ENCODE assay signal across 10 mouse cellular contexts in genomic region chr8:122546066-122546755, GRCm38 (mm10). TPM values are rescaled to one million over a fixed set of nuclear protein-coding genes. Genes with fewer than 3 reads are reported as not detected.
DNase-seq lines count a peak whose midpoint lies in the region; ATAC-seq lines count a peak whose summit lies in the region.
"Had no signal": no experiment of that assay in that cellular context is flagged by ENCODE, and none has a peak within 500 bp of the region (broad histone marks: within the 10 kb centered on the region; RNA-seq: fewer than 3 reads in every experiment).

No protein-coding gene starts in this region.

- no peaks in the 10 kb centered on the region for H3K36me3 ChIP-seq in kidney, embryonic 16.5 days (ENCODE audit: insufficient read depth, low read length)
- H3K36me3 ChIP-seq in heart, embryonic 16.5 days (ENCODE audit: control insufficient read depth, insufficient read depth), result no peaks in the 10 kb centered on the region
- H3K36me3 ChIP-seq in neural tube, embryonic 15.5 days, result no peaks in the 10 kb centered on the region

- 66% methylated on average over 6 of the region's 7 CpGs for WGBS in kidney, embryonic 16.5 days
- 56% methylated on average over 7 of the region's 7 CpGs for WGBS in heart, embryonic 16.5 days
- 79% methylated on average over 6 of the region's 7 CpGs for WGBS in neural tube, embryonic 15.5 days

- no peaks in the 10 kb centered on the region for H3K9me3 ChIP-seq in kidney, embryonic 16.5 days (ENCODE audit: low read length)
- no peaks in the 10 kb centered on the region for H3K9me3 ChIP-seq in heart, embryonic 16.5 days (replicated peaks; ENCODE audit: control insufficient read depth, low read length)
- H3K9me3 ChIP-seq in neural tube, embryonic 15.5 days (replicated peaks), result no peaks in the 10 kb centered on the region

- no peaks in the 10 kb centered on the region for H3K27me3 ChIP-seq in kidney, embryonic 16.5 days (ENCODE audit: insufficient read depth, low read length)
- H3K27me3 ChIP-seq in heart, embryonic 16.5 days (ENCODE audit: control insufficient read depth, insufficient read depth, low read length), result no peaks in the 10 kb centered on the region
- H3K27me3 ChIP-seq in neural tube, embryonic 15.5 days (replicated peaks), result peaks cover 28% of the 10 kb centered on the region

- peak overlapping the region; percentile 43; the same call in 1 of the 2 replicates for H3K4me2 ChIP-seq in kidney, embryonic 16.5 days (replicated peaks; ENCODE audit: low read depth, low read length)
- H3K4me2 ChIP-seq in heart, embryonic 16.5 days (ENCODE audit: low read depth, low read length), result no peak overlapping the region; the same call in 1 of the 2 replicates
- H3K4me2 ChIP-seq in neural tube, embryonic 15.5 days, result no peak overlapping the region

- no peak; the same call in 1 of the 2 replicates for ATAC-seq in kidney, embryonic 16.5 days (ENCODE audit: low FRiP score, low TSS enrichment)
- no peak for ATAC-seq in heart, embryonic 16.5 days (replicated peaks; ENCODE audit: extremely low read depth, insufficient read depth, low FRiP score)
- ATAC-seq in neural tube, embryonic 15.5 days (ENCODE audit: low FRiP score), result no peak
- ATAC-seq: forebrain, postnatal 0 days had no signal

- peaks cover 51% of the 10 kb centered on the region for H3K4me1 ChIP-seq in kidney, embryonic 16.5 days (ENCODE audit: insufficient read depth, low read length)
- peaks cover 36% of the 10 kb centered on the region for H3K4me1 ChIP-seq in heart, embryonic 16.5 days (ENCODE audit: control insufficient read depth, insufficient read depth, low read length)
- peaks cover 14% of the 10 kb centered on the region for H3K4me1 ChIP-seq in neural tube, embryonic 15.5 days

- H3K9ac ChIP-seq in kidney, embryonic 16.5 days (replicated peaks; ENCODE audit: low read length), result peak overlapping the region; percentile 58
- peak overlapping the region; percentile 63 for H3K9ac ChIP-seq in heart, embryonic 16.5 days (ENCODE audit: low read length)
- no peak overlapping the region for H3K9ac ChIP-seq in neural tube, embryonic 15.5 days (replicated peaks)
- H3K9ac ChIP-seq: forebrain, postnatal 0 days had no signal

- H3K27ac ChIP-seq in kidney, embryonic 16.5 days (ENCODE audit: low read length), result peak overlapping the region; percentile 93
- peak overlapping the region; percentile 78 for H3K27ac ChIP-seq in heart, embryonic 16.5 days (ENCODE audit: low read length)
- H3K27ac ChIP-seq in neural tube, embryonic 15.5 days (replicated peaks), result no peak overlapping the region

- H3K4me3 ChIP-seq in kidney, embryonic 16.5 days (ENCODE audit: low read length), result no peak overlapping the region
- no peak overlapping the region for H3K4me3 ChIP-seq in heart, embryonic 16.5 days (ENCODE audit: low read length)
- H3K4me3 ChIP-seq in neural tube, embryonic 15.5 days (replicated peaks), result no peak overlapping the region

- DNase-seq in kidney, postnatal 10 days, result no peak
- peak; percentile 81 for DNase-seq in c-Kit-positive CD71-positive TER-119-negative erythroid progenitor cells, embryonic 14.5 days (ENCODE audit: low read depth)
- peak; percentile 30 to 59 for DNase-seq in lung, postnatal 4 days
- no peak for DNase-seq in layer of hippocampus, adult 9-10 months (ENCODE audit: low spot score)
- DNase-seq: cerebellum, adult 2 months; forebrain, postnatal 0 days; thymus, postnatal 4 days had no signal

RNA-seq across cellular contexts. Expression of gene Piezo1, which starts 4.9 kb away (rescaled TPM):
- 15.6 and 16.9 TPM in 2 replicates for polyA plus RNA-seq in kidney, embryonic 16.5 days (2015; fragmentation: Nextera tagmentation; extraction: Ambion mirVana)
- polyA plus RNA-seq in heart, embryonic 16.5 days (2015; fragmentation: Nextera tagmentation; extraction: Ambion mirVana), result 13.5 and 15.3 TPM in 2 replicates
- polyA plus RNA-seq in neural tube, embryonic 15.5 days (2015; fragmentation: Nextera tagmentation; extraction: Ambion mirVana), result 2.1 and 5.1 TPM in 2 replicates

RNA-seq across cellular contexts. Expression of gene Cdt1, which starts 21.6 kb away (rescaled TPM):
- 43.0 and 49.0 TPM in 2 replicates for polyA plus RNA-seq in kidney, embryonic 16.5 days (2015; fragmentation: Nextera tagmentation; extraction: Ambion mirVana)
- 27.9 and 29.0 TPM in 2 replicates for polyA plus RNA-seq in heart, embryonic 16.5 days (2015; fragmentation: Nextera tagmentation; extraction: Ambion mirVana)
- polyA plus RNA-seq in neural tube, embryonic 15.5 days (2015; fragmentation: Nextera tagmentation; extraction: Ambion mirVana), result 6.8 and 15.4 TPM in 2 replicates

RNA-seq across cellular contexts. Expression of gene Aprt, which starts 30.5 kb away (rescaled TPM):
- 363 and 371 TPM in 2 replicates for polyA plus RNA-seq in kidney, embryonic 16.5 days (2015; fragmentation: Nextera tagmentation; extraction: Ambion mirVana)
- polyA plus RNA-seq in heart, embryonic 16.5 days (2015; fragmentation: Nextera tagmentation; extraction: Ambion mirVana), result 159 and 204 TPM in 2 replicates
- 189 and 207 TPM in 2 replicates for polyA plus RNA-seq in neural tube, embryonic 15.5 days (2015; fragmentation: Nextera tagmentation; extraction: Ambion mirVana)

Comparison
In these comparisons a context has a peak if more than half of its experiments do, and no peak if none do; other contexts are left out.
1. DNase-seq: peak in c-Kit-positive CD71-positive TER-119-negative erythroid progenitor cells, embryonic 14.5 days (single experiment) and lung, postnatal 4 days (2 of 2); none in kidney, postnatal 10 days (single experiment) and layer of hippocampus, adult 9-10 months (single experiment).